Mouse (Mus musculus): ENCODE measurements at regions not wholly inside any gene's neighbourhood (a gene's known extent, or its start where the extent isn't known, plus 50 kb on each side); places are given as distances from the start of the nearest gene placed in this dataset.
A peak's percentile ranks its signal among the peaks of the same experiment; 100 is the strongest.

DNA sequence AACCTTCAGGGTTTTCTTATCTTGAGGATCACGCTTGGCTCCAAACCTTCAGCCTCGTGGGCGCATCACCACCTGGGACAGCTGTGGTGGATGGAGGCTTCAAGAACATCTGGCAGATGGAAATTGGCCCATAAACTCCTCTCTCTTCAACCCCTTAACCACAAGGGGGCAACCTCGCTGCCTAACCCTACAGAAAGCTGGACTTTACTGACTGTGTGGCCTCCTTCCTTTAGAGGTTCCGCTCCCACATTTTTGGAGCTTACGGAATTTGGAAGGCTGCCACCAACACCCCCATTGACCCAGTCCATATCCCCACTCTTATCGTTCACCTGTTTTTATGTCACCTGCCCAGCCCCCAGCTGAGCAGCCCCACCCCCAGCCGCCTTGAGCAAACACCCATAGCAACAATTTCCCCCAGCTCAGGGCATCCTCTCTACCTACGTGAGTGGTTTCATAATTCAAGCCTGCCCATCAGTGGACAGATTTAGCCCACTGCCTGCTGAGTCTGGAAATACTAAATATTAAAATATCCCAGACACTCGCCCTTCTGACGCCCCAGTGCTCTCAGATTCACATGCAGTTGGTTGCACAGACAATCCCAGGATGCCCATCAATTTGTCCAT, 167.0 kb upstream of the Slc22a22 start:
- peak; percentile 22 for DNase-seq

DNA sequence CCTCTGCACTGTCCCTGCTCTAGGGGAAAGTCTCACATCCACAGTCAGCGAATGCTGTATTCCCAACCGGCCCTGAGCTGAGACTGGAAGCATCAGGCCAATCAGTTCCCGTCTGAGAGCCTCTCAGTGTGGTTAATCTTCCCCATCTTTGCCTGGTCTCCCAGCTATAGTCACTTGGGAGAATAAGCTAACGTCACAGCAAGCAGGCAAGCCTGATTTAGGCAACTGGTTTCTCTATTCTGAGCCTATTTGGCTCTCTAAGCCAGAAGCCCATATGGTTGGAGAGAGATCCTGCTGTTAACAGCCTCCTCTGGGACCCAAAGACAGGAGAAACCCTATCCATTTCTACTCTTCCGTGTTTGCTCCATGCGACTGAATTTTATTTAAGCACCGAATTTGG, 161.7 kb upstream of the Slc22a22 start:
- DNase-seq: no peak

DNA sequence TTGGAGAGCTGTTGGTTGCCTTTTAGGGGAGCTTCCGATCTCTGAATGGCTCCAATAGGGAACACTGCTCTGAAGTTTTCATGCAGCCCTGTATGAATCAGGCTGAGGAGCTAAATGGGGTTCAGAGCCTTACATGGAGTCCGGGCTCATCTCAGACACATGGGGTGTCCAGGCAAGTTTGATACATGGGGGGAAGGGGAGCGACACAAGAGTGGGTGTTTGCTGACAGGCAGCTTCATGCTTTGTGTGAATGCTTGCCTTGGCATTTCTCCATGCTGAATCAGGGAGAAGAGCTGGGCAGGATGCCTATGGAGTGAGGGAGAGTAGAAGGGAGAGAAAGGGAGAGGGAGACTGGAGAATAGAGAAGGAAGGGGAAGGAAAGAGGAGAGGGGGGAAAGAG, 155.6 kb upstream of the Slc22a22 start:
- no peak for DNase-seq

DNA sequence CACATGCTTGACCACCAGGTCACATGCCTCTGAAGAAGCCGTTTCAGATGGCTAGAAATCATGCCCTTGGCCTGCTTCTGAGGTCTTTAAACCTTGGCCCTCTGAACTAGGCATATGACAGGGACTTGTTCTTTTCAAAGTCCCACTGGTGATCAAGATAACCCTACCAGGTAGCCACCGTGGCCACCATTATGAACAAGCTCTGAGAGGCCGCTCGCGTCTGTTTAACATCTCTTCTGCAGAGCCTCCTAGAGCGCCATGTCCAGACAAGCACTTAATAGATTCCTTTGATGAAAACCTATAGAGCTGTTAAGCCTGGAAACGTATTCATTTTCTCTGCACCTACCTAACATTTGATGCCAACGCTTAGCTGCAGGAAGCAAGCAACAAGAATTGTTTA, 155.1 kb upstream of the Slc22a22 start:
- no peak for DNase-seq

DNA sequence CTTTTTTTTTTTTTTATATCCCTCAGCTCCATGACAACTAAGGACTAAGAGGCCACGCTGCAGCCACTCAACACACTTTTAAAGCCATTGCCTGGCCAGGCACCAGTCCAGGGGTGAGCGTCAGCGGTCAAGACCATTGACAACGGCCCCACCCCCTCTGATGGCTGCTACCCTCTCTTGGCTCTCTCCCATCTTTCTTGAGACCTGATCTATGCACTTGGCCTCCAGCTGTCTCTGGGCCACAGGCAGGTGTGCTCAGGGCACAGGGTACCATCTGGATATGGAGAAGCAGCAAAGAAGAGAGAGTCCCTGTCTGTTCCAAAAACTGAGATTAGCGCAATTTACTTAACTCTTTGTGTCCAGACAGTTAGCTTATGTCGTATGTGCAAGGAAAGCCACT, 141.0 kb upstream of the Slc22a22 start:
- DNase-seq: no peak

DNA sequence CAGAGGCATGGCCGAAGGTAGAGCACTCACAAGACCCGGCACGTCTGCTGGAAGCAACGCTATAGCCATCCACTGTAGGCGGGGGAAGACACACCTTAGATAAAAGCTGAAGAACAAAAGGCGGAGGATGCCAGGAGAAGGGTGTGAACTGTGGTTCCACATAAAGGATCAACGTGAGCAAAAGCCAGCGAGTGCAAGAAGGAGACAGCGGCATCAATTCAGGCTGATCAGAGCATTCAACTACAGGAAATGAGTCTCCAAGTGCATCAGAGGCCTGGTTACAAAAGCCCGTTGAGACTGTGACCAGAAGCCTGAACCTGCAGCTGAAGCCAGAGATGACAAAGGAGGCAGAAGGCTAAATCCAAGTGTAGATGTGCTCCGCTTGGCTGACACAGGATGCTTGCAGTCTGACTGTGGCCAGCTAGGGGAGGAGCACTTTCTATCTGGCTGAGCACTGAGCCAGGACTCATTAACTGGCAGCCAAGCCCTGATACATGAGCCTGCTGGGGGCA, 139.5 kb upstream of the Slc22a22 start:
- peak; percentile 64 for DNase-seq

DNA sequence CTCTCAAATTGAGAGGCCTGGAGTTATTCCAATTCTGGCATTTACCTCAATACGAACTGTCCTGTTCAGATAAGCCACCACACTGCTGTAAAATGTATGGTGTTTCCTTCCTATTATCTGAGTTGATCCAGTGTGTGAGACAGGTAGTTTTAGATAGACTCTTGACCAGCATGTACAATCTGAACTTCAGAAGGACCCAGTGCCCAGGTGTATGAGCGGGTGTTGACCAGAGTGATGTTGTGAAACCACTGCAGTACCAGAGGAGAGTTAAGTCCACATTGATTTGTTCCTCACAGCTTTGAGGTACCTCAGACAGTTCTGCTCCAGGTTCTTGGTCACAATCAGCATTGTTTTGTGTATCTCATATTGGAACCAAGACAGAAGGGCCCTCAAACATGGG, 132.6 kb upstream of the Slc22a22 start:
- DNase-seq: no peak

DNA sequence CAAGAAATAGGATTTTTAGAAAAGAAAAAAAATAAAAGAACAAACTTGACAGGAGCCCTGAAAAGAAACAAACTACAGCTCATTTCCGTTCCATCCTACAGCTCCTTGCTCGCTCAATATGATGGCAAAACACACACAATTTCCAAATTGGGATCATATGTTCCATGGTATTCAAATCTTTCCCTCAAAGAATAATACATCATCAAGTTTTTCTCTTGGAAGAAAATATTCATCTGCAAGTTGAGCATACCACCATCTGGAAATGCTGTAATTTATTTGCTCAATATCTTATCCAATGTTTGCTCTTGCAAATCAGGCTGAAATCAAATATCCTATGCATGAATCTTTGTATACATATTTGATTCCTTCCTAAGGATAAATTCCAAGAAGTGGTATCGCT, 131.1 kb upstream of the Slc22a22 start:
- DNase-seq: no peak

- DNase-seq: peak; percentile 19
Measured at GRCm38 (mm10) chr15:57600562-57600961, 123.1 kb upstream of the Slc22a22 start.

DNA sequence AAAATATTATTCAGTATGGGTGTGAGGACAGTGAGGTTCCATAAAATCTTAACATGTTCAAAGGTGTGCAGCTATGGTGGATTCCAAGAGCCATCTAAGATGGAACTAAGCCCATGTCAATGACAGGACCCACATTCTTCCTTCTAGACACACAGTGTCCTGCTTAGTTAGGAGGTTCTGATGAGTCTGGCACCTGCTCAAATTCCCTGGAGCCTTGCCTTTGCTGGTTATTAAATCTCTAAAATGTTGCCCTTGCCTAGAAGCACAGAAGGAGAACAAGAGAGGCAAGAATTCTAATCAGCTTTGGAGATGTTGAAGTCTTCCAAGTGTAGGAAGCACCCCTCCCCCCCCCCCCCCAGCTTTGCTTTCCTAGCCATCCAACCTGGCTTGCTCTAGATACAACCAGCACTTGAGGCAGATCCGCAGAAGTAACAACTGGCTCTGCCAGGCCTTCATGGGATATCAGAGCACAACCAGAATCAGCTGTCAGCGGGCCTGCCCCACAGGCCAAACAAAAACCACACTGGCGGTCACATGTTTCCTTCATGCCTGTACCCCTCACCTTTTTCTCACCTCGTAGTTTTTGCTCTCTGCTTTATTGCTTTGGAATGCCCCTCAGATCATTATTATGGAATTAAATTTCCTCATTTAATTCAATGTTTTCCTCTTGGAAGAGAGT, 116.0 kb upstream of the Slc22a22 start:
- DNase-seq: no peak

GRCm38 (mm10) chr15:57590597-57591219, 113.3 kb upstream of the Slc22a22 start:
- no peak for DNase-seq

- DNase-seq: peak; percentile 36
Measured at GRCm38 (mm10) chr15:57589404-57590377, 112.3 kb upstream of the Slc22a22 start.

GRCm38 (mm10) chr15:57585411-57585810, 108.0 kb upstream of the Slc22a22 start:
- no peak for DNase-seq

GRCm38 (mm10) chr15:57584498-57584897, 107.1 kb upstream of the Slc22a22 start:
- DNase-seq: no peak

GRCm38 (mm10) chr15:57581266-57581665, 103.8 kb upstream of the Slc22a22 start:
- no peak for DNase-seq

DNA sequence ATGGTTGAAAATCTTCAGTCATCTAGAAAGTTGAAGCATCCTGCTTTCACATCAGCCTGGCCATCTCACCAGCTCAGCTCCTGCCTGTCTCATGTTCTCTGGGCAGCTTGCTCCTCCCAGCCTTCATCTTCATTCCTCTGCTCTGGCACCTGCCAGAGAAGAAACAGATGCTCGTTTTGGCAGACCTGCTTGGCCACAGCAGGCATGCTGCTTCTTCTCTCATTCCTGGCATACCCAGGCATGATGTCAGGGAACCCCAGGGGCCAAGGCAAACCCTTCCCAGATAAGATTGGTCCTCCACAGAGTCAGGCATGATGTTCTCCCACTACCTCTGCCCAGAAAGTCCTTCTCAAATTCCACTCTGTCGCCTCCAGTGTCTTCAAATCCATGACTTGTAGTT, 101.4 kb upstream of the Slc22a22 start:
- DNase-seq: no peak

GRCm38 (mm10) chr15:57574080-57574618, 96.7 kb upstream of the Slc22a22 start:
- DNase-seq: no peak

DNA sequence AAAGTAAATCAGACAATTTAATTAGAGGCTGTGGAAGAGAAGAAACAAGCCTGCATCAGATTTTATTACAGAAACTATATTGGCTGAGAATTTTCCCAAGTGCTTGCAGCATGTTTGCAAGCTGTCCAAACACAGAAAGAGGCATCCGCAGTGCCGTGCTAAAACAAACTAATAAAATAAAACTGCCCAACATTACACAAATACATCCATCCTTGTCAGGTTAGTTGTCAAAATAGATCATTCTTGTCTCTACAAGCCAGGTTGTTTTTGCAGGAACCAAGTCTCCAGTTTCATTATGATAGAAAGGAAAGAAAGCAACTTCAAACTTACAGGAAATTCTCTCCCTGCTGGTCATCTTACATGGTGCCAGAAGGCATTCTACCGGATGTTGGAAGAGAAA, 95.0 kb upstream of the Slc22a22 start:
- DNase-seq: no peak

- DNase-seq: peak; percentile 68
Measured at GRCm38 (mm10) chr15:57568006-57568630, 90.7 kb upstream of the Slc22a22 start.

DNA sequence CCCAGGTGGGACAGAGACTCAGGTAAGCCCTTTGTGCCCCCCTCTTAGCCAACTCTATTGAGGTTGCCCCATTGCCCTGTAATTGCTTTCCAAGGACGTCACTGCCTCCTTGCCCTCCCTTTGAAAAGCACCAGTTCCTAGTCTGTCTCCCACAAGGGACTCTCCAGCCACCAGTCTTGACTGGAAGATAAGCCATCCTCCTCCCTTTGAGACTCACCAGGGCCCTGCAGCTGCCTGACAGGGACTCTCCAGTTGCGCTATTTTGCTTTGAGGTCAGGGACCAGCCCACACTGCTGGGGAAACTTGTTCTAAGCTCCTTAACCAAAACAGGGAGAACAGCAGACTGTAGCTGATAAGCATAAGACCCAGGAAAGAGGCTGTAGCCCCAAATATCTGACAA, 69.7 kb upstream of the Slc22a22 start:
- no peak for DNase-seq

GRCm38 (mm10) chr15:57545141-57545540, 67.7 kb upstream of the Slc22a22 start:
- DNase-seq: no peak

DNA sequence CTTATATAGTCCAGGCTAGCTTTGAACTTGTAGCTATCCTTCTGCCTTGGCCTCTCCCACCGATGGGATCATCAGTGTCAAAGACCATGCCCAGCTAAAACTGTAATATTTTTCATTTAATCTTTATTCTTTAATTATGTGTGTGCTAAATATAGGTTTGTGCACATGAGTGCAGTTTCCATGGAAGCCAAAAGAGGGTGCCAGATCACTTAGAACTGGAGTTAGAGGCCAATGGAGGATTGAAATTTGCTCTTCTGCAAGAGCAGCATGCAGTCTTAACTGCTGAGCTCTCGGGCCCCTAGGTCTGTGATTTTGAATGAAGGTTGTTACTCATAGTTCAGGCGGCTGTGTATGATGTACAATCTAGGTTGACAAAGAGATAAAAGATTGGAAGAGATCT, 66.6 kb upstream of the Slc22a22 start:
- no peak for DNase-seq
